Mouse (Mus musculus): ENCODE results near the gene Pla2g5. TPM values are rescaled to one million over a fixed set of nuclear protein-coding genes. Genes with fewer than 3 reads are reported as not detected.

The Pla2g5 gene
- polyA plus RNA-seq, 1 experiment = 43.7 TPM

DNA sequence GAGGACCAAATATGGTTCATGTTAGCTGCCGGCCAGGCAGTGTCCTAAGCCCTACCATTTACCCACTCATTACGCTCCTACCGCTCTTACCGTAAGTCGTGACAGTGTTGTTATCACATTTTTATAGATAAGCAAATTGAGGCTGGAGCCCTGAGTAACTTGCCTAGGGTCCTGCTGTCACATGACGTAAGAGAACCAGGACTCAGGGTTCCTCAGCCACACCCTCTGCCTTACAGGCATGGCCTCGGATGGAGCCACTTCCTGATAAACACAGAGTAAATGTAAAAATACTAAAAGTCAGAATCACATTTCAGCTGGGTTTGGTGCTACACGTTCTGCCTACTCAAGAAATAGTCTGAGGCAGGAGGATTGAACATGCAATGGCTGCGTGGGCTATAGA lies 108.8 kb downstream of the Pla2g5 start:
- 78% methylated on average over 9 of the region's 9 CpGs for WGBS
- H3K27ac ChIP-seq (ENCODE audit: insufficient read depth, low read length) = no peak overlapping the region
- H3K36me3 ChIP-seq (ENCODE audit: control insufficient read depth, insufficient read depth, low read length) = no peaks in the 10 kb centered on the region
- H3K27me3 ChIP-seq (ENCODE audit: control insufficient read depth, insufficient read depth, low read length) = no peaks in the 10 kb centered on the region
- no peak for TF ChIP-seq POLR2A (IDR thresholded peaks at IDR 0.05; ENCODE audit: low read depth, low read length)
- no peak for TF ChIP-seq CTCF (IDR thresholded peaks at IDR 0.05; ENCODE audit: extremely low read depth, insufficient read depth, insufficient read length, insufficient replicate concordance)
- no peak overlapping the region for H3K4me3 ChIP-seq (ENCODE audit: extremely low read depth, insufficient read depth, insufficient read length)
- no peaks in the 10 kb centered on the region for H3K4me1 ChIP-seq (ENCODE audit: control insufficient read depth, insufficient read depth, insufficient read length)
- no peak for DNase-seq (ENCODE audit: low read depth in 1 of 2, low spot score in 2 of 2)

DNA sequence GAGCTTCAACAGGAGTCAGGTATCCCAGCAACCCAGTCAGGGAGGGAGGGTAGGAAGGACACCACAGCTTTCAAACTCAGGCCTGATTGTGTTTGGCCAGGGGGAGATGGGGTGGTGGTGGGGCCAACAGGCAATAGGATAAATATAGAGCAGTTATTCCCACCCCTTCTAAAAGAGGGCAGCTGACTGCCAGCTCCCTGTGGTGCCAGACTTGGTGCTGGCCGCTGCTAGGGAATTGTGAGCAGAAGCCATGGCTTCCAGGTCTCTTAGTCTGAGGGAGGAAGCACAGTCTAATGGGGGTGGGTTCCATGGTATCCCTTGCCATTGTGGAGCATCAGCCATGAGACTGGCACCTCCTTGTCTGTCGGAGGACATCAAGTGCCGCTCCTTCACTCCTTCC lies 109.7 kb downstream of the Pla2g5 start:
- Histone ChIP-seq H3K4me3 (ENCODE audit: extremely low read depth, insufficient read depth, insufficient read length) (no peak overlapping the region), H3K36me3 (ENCODE audit: control insufficient read depth, insufficient read depth, low read length) (no peaks in the 10 kb centered on the region), H3K27ac (ENCODE audit: insufficient read depth, low read length) (no peak overlapping the region), H3K27me3 (ENCODE audit: control insufficient read depth, insufficient read depth, low read length) (no peaks in the 10 kb centered on the region), H3K4me1 (ENCODE audit: control insufficient read depth, insufficient read depth, insufficient read length) (no peaks in the 10 kb centered on the region)
- TF ChIP-seq CTCF (IDR thresholded peaks at IDR 0.05; ENCODE audit: extremely low read depth, insufficient read depth, insufficient read length, insufficient replicate concordance) (no peak), POLR2A (IDR thresholded peaks at IDR 0.05; ENCODE audit: low read depth, low read length) (no peak)
- WGBS = 93% methylated on average over 3 of the region's 3 CpGs
- no peak for DNase-seq (ENCODE audit: low read depth in 1 of 2, low spot score in 2 of 2)

DNA sequence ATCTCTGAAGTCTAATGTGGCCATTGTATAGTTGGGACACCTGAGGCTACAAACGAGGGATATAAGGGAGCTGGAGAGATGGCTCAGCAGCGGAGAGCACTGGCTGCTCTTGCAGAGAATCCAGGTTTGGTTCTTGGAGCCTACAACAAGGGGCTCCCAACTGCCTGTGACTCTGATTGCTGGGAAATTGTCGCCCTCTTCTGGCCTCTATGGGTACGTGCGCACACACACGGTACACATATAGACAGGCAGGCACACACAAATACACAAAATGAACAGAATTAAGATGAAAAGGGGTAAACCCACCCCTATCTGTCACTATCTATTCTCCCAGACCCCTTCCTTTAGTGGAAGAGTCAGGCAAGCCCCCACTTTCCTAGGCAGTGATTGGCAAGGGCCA lies 110.7 kb downstream of the Pla2g5 start:
- Histone ChIP-seq H3K27ac (ENCODE audit: insufficient read depth, low read length) (no peak overlapping the region), H3K27me3 (ENCODE audit: control insufficient read depth, insufficient read depth, low read length) (no peaks in the 10 kb centered on the region), H3K4me1 (ENCODE audit: control insufficient read depth, insufficient read depth, insufficient read length) (no peaks in the 10 kb centered on the region), H3K36me3 (ENCODE audit: control insufficient read depth, insufficient read depth, low read length) (no peaks in the 10 kb centered on the region), H3K4me3 (ENCODE audit: extremely low read depth, insufficient read depth, insufficient read length) (no peak overlapping the region)
- 88% methylated on average over 6 of the region's 6 CpGs for WGBS
- TF ChIP-seq POLR2A (IDR thresholded peaks at IDR 0.05; ENCODE audit: low read depth, low read length) (no peak), CTCF (IDR thresholded peaks at IDR 0.05; ENCODE audit: extremely low read depth, insufficient read depth, insufficient read length, insufficient replicate concordance) (no peak)
- DNase-seq (ENCODE audit: low read depth in 1 of 2, low spot score in 2 of 2) = no peak

Other genes with a start within 250 kb of the Pla2g5 start
- gene Vwa5b1, start 227.6 kb downstream of the Pla2g5 start, polyA plus RNA-seq (2012; rRNA removed) = not detected in 2 replicates
- gene Pla2g2c, start 138.7 kb downstream of the Pla2g5 start, polyA plus RNA-seq (2012; rRNA removed) = 0.02 TPM in 1 of 2 replicates, not detected in the other
- gene Ubxn10, start 126.3 kb downstream of the Pla2g5 start, polyA plus RNA-seq (2012; rRNA removed) = 0.21 and 0.29 TPM in 2 replicates
- gene Pla2g2f, start 105.9 kb downstream of the Pla2g5 start, polyA plus RNA-seq (2012; rRNA removed) = 1.9 TPM in 2 replicates
- 56.9 and 77.6 TPM in 2 replicates for gene Pla2g2d, start 87.7 kb downstream of the Pla2g5 start, polyA plus RNA-seq (2012; rRNA removed)
- gene Gm13030, start 10.5 kb upstream of the Pla2g5 start, polyA plus RNA-seq (2012; rRNA removed) = not detected in 2 replicates
- gene Pla2g2e, start 14.5 kb upstream of the Pla2g5 start, polyA plus RNA-seq (2012; rRNA removed) = 0.09 TPM in 1 of 2 replicates, not detected in the other
- 3.6 and 4.3 TPM in 2 replicates for gene Otud3, start 50.5 kb upstream of the Pla2g5 start, polyA plus RNA-seq (2012; rRNA removed)
- 0.06 and 0.07 TPM in 2 replicates for gene Rnf186, start 103.6 kb upstream of the Pla2g5 start, polyA plus RNA-seq (2012; rRNA removed)
- gene Tmco4, start 109.4 kb upstream of the Pla2g5 start, polyA plus RNA-seq (2012; rRNA removed) = 18.4 and 21.8 TPM in 2 replicates
- not detected in 2 replicates for gene Htr6, start 212.1 kb upstream of the Pla2g5 start, polyA plus RNA-seq (2012; rRNA removed)
- 10.3 and 13.4 TPM in 2 replicates for gene Nbl1, start 229.5 kb upstream of the Pla2g5 start, polyA plus RNA-seq (2012; rRNA removed)